Mouse (Mus musculus): ENCODE results near the gene Cyp2g1. TPM values are rescaled to one million over a fixed set of nuclear protein-coding genes. Genes with fewer than 3 reads are reported as not detected.
A peak's percentile ranks its signal among the peaks of the same experiment; 100 is the strongest.
"Not testable (repeated sequence)": the region's sequence is repeated elsewhere in the genome, so short reads cannot be mapped to it uniquely, and the experiment has no call there.

Cyp2g1 gene
- total and polyA plus RNA-seq, 3 experiments = not detected

DNA sequence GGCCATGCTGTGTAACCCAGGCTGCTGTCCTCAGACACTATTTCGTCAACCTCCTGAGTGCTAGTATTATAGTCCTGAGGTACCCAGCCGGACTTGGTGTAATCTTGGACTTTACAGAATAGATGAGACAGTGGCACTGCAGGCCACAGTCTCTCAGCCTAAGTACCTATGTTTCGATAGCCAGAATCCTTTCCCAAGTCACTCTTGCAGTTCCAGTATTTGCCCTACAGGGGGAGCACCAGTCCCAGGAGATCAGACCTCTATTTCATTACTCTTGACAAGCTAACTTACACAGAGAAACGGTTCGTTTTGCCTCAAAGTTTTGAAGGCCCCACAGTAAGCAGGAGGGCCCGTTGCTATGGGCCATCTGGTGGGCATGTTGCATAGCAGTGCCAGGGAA, 30.2 kb upstream of the Cyp2g1 start:
- ATAC-seq (ENCODE audit: extremely low read depth, insufficient number of reproducible peaks, low FRiP score, poor library complexity, severe bottlenecking) (no peak), DNase-seq (ENCODE audit: low spot score) (peak; percentile 6)
- no peaks in the 10 kb centered on the region for H3K9me3 ChIP-seq (replicated peaks)
- no peaks in the 10 kb centered on the region for H3K4me1 ChIP-seq (ENCODE audit: insufficient read depth, low read depth, low read length)
- no peak overlapping the region for H3K4me3 ChIP-seq (ENCODE audit: low read depth, low read length)
- TF ChIP-seq CTCF (IDR thresholded peaks at IDR 0.05; ENCODE audit: low read depth, low read length) (peak; percentile 76), POLR2AphosphoS5 (IDR thresholded peaks at IDR 0.05; ENCODE audit: insufficient replicate concordance, low read depth, low read length) (no peak)
- no peaks in the 10 kb centered on the region for H3K36me3 ChIP-seq (replicated peaks)
- H3K27me3 ChIP-seq (ENCODE audit: insufficient read depth, low read length) = peaks cover 2% of the 10 kb centered on the region; the same call in 1 of the 2 replicates

DNA sequence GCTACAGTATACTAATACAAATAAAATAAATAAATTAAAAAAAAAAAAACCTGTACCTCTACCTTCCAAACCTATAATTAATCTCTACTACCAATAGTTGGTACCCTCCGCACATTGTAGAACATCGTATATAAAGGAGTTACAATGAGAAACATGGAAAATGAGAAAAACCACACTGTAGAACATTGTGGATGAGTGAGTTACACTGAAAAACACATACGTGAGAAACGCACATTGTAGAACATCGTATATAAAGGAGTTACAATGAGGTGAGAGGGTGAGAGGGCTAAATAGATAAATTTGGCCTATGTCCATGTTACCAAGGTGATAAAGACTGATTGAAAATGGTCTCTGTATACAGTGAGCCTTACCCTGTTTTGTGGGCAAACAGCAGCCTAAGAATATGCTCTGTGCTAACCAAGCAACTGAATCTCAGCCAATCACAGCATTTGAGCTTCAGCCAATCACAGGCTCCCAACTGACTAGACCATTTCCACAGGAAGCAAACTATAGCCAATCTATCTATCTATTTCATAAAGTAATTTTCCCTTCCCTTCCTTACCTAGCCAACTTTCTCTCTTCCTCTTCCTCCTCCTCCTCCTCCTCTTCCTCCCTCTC, 28.8 kb upstream of the Cyp2g1 start:
- H3K4me1 ChIP-seq (ENCODE audit: insufficient read depth, low read depth, low read length) = no peaks in the 10 kb centered on the region
- no peak overlapping the region for H3K4me3 ChIP-seq (ENCODE audit: low read depth, low read length)
- DNase-seq (ENCODE audit: low spot score) (no peak), ATAC-seq (ENCODE audit: extremely low read depth, insufficient number of reproducible peaks, low FRiP score, poor library complexity, severe bottlenecking) (peak; percentile 80)
- no peaks in the 10 kb centered on the region for H3K36me3 ChIP-seq (replicated peaks)
- TF ChIP-seq POLR2AphosphoS5 (IDR thresholded peaks at IDR 0.05; ENCODE audit: insufficient replicate concordance, low read depth, low read length) (no peak), CTCF (IDR thresholded peaks at IDR 0.05; ENCODE audit: low read depth, low read length) (no peak), TAL1 (conservative IDR thresholded peaks at IDR 0.05; ENCODE audit: low read depth, low read length) (no peak), GATA2 (IDR thresholded peaks at IDR 0.05; ENCODE audit: borderline replicate concordance, low read depth, low read length) (no peak), GATA1 (IDR thresholded peaks at IDR 0.05; ENCODE audit: borderline replicate concordance, low read length) (no peak)
- H3K9me3 ChIP-seq (replicated peaks) = no peaks in the 10 kb centered on the region
- peaks cover 2% of the 10 kb centered on the region; the same call in 1 of the 2 replicates for H3K27me3 ChIP-seq (ENCODE audit: insufficient read depth, low read length)

DNA sequence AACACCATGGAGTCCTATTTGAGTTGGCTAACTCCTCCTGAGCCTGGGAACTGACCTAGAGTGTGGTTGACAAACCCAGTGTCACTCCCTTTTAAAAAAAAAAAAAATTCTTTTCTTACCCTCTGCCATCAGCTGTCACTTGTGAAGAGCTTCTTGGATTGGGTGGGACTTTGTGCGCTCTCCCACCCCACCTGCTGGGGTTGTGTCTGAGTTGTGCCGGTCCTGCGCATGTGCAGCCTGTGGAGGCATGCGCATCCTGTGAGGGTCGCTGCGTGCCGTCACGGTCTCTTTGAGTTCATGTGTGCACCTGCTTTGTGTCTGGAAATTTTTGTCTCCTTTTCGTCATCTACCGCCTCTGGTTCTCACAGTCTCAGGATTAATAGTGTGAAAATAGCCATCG, 28.2 kb upstream of the Cyp2g1 start:
- no peak overlapping the region for H3K4me3 ChIP-seq (ENCODE audit: low read depth, low read length)
- TF ChIP-seq GATA2 (IDR thresholded peaks at IDR 0.05; ENCODE audit: borderline replicate concordance, low read depth, low read length) (no peak), GATA1 (IDR thresholded peaks at IDR 0.05; ENCODE audit: borderline replicate concordance, low read length) (no peak), TAL1 (conservative IDR thresholded peaks at IDR 0.05; ENCODE audit: low read depth, low read length) (no peak), POLR2AphosphoS5 (IDR thresholded peaks at IDR 0.05; ENCODE audit: insufficient replicate concordance, low read depth, low read length) (no peak), CTCF (IDR thresholded peaks at IDR 0.05; ENCODE audit: low read depth, low read length) (no peak)
- H3K4me1 ChIP-seq (ENCODE audit: insufficient read depth, low read depth, low read length) = no peaks in the 10 kb centered on the region
- DNase-seq (ENCODE audit: low spot score) (no peak), ATAC-seq (ENCODE audit: extremely low read depth, insufficient number of reproducible peaks, low FRiP score, poor library complexity, severe bottlenecking) (no peak)
- H3K27me3 ChIP-seq (ENCODE audit: insufficient read depth, low read length) = peaks cover 2% of the 10 kb centered on the region; the same call in 1 of the 2 replicates
- H3K36me3 ChIP-seq (replicated peaks) = no peaks in the 10 kb centered on the region
- H3K9me3 ChIP-seq (replicated peaks) = no peaks in the 10 kb centered on the region

DNA sequence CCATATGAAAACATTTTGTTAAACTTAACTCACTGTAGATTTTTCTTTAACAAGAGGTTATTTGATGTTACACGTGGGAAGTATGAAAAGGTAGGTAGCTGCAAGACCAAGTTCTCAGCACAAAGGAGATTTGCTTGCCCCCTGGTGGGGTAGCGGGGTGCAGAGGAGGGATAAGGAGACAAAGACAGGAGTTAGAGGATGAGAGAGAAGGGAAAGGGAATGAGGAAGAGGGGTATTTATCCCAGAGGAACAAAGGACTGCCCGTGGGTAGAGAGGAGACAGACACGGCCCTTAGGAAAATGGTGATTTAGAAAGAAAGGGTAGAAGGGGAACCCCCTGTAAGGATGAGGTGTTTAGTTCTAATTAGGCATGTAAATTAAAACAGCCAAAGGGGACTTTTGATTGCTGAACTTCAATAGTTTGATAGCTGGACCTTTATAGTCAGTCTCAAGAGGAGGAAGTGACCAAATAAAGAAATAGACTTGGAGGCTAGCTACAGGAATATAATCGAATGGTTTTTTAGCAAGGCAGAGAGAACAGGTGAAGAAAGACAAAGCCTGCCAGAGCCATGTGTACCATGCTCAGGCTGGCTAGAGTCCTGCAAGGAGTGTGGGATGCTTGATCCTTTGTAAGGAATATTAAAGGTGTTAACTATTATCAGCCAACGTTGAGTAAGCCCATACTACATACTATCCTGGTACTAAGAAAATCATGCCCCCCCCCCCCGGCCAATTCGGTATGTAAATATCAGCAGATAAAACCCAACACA, 27.5 kb upstream of the Cyp2g1 start:
- TF ChIP-seq TAL1 (conservative IDR thresholded peaks at IDR 0.05; ENCODE audit: low read depth, low read length) (no peak), GATA1 (IDR thresholded peaks at IDR 0.05; ENCODE audit: borderline replicate concordance, low read length) (no peak), CTCF (IDR thresholded peaks at IDR 0.05; ENCODE audit: low read depth, low read length) (no peak), POLR2AphosphoS5 (IDR thresholded peaks at IDR 0.05; ENCODE audit: insufficient replicate concordance, low read depth, low read length) (no peak), GATA2 (IDR thresholded peaks at IDR 0.05; ENCODE audit: borderline replicate concordance, low read depth, low read length) (no peak)
- H3K4me1 ChIP-seq (ENCODE audit: insufficient read depth, low read depth, low read length) = no peaks in the 10 kb centered on the region
- no peak overlapping the region for H3K4me3 ChIP-seq (ENCODE audit: low read depth, low read length)
- H3K27me3 ChIP-seq (ENCODE audit: insufficient read depth, low read length) = peaks cover 2% of the 10 kb centered on the region; the same call in 1 of the 2 replicates
- no peaks in the 10 kb centered on the region for H3K9me3 ChIP-seq (replicated peaks)
- no peaks in the 10 kb centered on the region for H3K36me3 ChIP-seq (replicated peaks)
- ATAC-seq (ENCODE audit: extremely low read depth, insufficient number of reproducible peaks, low FRiP score, poor library complexity, severe bottlenecking) = no peak
- DNase-seq (ENCODE audit: low spot score) = no peak

DNA sequence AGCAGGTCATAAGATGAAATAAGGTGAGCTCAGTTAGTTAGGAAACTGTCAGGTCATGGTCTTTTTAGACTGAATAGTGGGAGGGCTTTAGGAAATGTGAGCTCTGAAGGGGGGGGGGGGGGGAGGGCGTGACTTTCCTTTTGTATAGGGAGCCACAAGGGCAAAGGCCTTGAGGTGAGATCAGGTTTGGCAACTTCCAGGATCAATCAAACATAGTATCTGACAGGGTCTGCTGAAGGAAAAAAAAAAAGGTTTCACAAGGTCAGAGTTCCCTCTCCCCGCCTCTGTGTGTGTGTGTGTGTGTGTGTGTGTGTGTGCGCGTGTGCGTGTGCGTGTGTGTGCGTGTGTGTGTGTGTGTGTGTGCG, 26.9 kb upstream of the Cyp2g1 start:
- Histone ChIP-seq H3K9me3 (replicated peaks) (no peaks in the 10 kb centered on the region), H3K4me1 (ENCODE audit: insufficient read depth, low read depth, low read length) (no peaks in the 10 kb centered on the region), H3K4me3 (ENCODE audit: low read depth, low read length) (no peak overlapping the region), H3K36me3 (replicated peaks) (no peaks in the 10 kb centered on the region), H3K27me3 (ENCODE audit: insufficient read depth, low read length) (peaks cover 2% of the 10 kb centered on the region; the same call in 1 of the 2 replicates)
- ATAC-seq (ENCODE audit: extremely low read depth, insufficient number of reproducible peaks, low FRiP score, poor library complexity, severe bottlenecking) (no peak), DNase-seq (ENCODE audit: low spot score) (no peak)
- TF ChIP-seq GATA2 (IDR thresholded peaks at IDR 0.05; ENCODE audit: borderline replicate concordance, low read depth, low read length) (no peak), CTCF (IDR thresholded peaks at IDR 0.05; ENCODE audit: low read depth, low read length) (no peak)

DNA sequence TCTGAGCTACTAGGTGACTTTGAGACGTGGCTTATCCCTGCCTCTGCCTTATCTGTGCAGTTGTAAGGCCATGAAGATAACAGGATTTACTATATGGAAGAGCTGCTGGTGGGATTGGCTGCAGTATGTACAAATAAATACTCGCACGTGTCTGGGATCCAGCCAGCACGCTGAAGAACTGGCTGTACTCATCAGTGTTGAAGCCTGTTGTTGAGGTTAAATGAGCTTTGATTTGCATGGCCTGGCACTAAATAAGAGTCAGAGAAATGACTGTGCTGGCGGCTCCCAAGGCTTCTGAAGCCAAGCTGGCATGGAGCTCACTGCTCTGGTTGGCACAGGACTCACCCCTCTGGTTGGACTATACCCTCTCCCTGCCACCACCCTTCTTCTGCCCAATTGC, 25.5 kb upstream of the Cyp2g1 start:
- no peaks in the 10 kb centered on the region for H3K9me3 ChIP-seq (replicated peaks)
- ATAC-seq (ENCODE audit: extremely low read depth, insufficient number of reproducible peaks, low FRiP score, poor library complexity, severe bottlenecking) (no peak), DNase-seq (ENCODE audit: low spot score) (no peak)
- peaks cover 2% of the 10 kb centered on the region; the same call in 1 of the 2 replicates for H3K27me3 ChIP-seq (ENCODE audit: insufficient read depth, low read length)
- H3K36me3 ChIP-seq (replicated peaks) = no peaks in the 10 kb centered on the region
- no peak for TF ChIP-seq TAL1 (conservative IDR thresholded peaks at IDR 0.05; ENCODE audit: low read depth, low read length)
- no peak for TF ChIP-seq POLR2AphosphoS5 (IDR thresholded peaks at IDR 0.05; ENCODE audit: insufficient replicate concordance, low read depth, low read length)
- TF ChIP-seq CTCF (IDR thresholded peaks at IDR 0.05; ENCODE audit: low read depth, low read length) = no peak
- H3K4me3 ChIP-seq (ENCODE audit: low read depth, low read length) = no peak overlapping the region
- no peaks in the 10 kb centered on the region for H3K4me1 ChIP-seq (ENCODE audit: insufficient read depth, low read depth, low read length)

DNA sequence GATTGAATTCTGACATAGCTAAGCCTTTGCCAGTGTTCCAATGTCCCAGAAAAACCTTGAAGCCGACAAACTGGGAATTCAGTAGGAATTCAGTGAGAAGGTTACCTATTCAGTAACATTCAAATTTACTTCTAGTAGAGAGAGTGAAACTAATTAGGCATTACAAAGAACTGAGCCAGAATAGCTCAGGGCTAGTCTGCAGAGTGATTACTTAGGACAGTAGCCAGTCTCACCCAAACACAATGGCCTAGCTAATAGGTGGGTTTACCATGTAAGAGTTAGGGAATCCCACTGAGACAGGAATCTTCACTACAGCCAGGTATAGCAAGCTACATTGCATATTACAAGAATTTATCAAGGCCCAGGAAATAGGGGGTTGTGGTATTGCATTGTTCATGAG, 22.7 kb upstream of the Cyp2g1 start:
- ATAC-seq (ENCODE audit: extremely low read depth, insufficient number of reproducible peaks, low FRiP score, poor library complexity, severe bottlenecking) = not testable (repeated sequence)

More for the DNA sequence above, 22.7 kb upstream of the Cyp2g1 start:
- DNase-seq (ENCODE audit: low spot score); H3K36me3 ChIP-seq (replicated peaks); H3K9me3 ChIP-seq (replicated peaks); H3K4me3 ChIP-seq (ENCODE audit: low read depth, low read length); H3K27me3 ChIP-seq (ENCODE audit: insufficient read depth, low read length); H3K4me1 ChIP-seq (ENCODE audit: insufficient read depth, low read depth, low read length): not testable (repeated sequence)

All from G1E (cell line).